Mouse (Mus musculus) embryonic facial prominence, embryonic 10.5 days (tissue): ENCODE data around the gene Cenpe. TPM values are rescaled to one million over a fixed set of nuclear protein-coding genes. Genes with fewer than 3 reads are reported as not detected.
"Not testable (repeated sequence)": the region's sequence is repeated elsewhere in the genome, so short reads cannot be mapped to it uniquely, and the experiment has no call there.

ENCODE experiments used
- DNase-seq: peaks from one replicate; pipeline ENCODE4 v3.0.0-alpha.2; 2017; ENCODE audit warnings: low spot score
- H3K27ac ChIP-seq: fragments of 300-500 bp; sonication (generic); replicated peaks from 2 replicates; pipeline ENCODE4 v1.5.1; 2016; ENCODE audit warnings: mild to moderate bottlenecking
- H3K27me3 ChIP-seq: fragments of 300-500 bp; sonication (generic); replicated peaks from 2 replicates; pipeline ENCODE4 v1.6.1; 2016; ENCODE audit warnings: low read depth, mild to moderate bottlenecking; ENCODE audit not compliant: poor library complexity, severe bottlenecking
- H3K36me3 ChIP-seq: fragments of 300-500 bp; sonication (generic); replicated peaks from 2 replicates; pipeline ENCODE4 v1.6.1; 2016; ENCODE audit warnings: mild to moderate bottlenecking, moderate library complexity
- H3K4me1 ChIP-seq: fragments of 300-500 bp; sonication (generic); 2 replicates; pipeline ENCODE4 v1.6.1; 2016
- H3K4me3 ChIP-seq: fragments of 300-500 bp; sonication (generic); 2 replicates; pipeline ENCODE4 v1.5.1; 2016; ENCODE audit warnings: mild to moderate bottlenecking, moderate library complexity
- H3K9me3 ChIP-seq: fragments of 300-500 bp; sonication (generic); 2 replicates; pipeline ENCODE4 v1.6.1; 2016; ENCODE audit warnings: mild to moderate bottlenecking
- WGBS: fragments of 180-500 bp; shearing (Covaris S2); methylation state at CpG from one replicate; pipeline ENCODE4 v1.1.7; 2016; 5-methylcytosine and 5-hydroxymethylcytosine counted together
- polyA plus RNA-seq: library from polyadenylated mRNA; unstranded; fragments of >200 nt; fragmentation: Nextera tagmentation; extraction: Ambion mirVana; gene quantifications from 2 replicates; pipeline ENCODE4 v1.2.1, GENCODE M21; 2016

Cenpe gene
- polyA plus RNA-seq = 35.8 and 39.4 TPM in 2 replicates

GRCm38 (mm10) chr3:135211805-135212657, at the start of gene Cenpe:
Gene Cenpe (plus strand): TSS chr3:135212537.
- Histone ChIP-seq H3K27ac (peak within 1 kb of the TSS; percentile 95), H3K36me3 (peaks cover 23% of the 10 kb centered on the region), H3K4me1 (peaks cover 20% of the 10 kb centered on the region), H3K9me3 (no peaks in the 10 kb centered on the region), H3K4me3 (peak within 1 kb of the TSS; percentile 87), H3K27me3 (no peaks in the 10 kb centered on the region)
- peak; percentile 95 for DNase-seq
- WGBS = 7% methylated on average over 29 of the region's 29 CpGs

- WGBS = 39% methylated on average over 3 of the region's 3 CpGs
- H3K27me3 ChIP-seq = no peaks in the 10 kb centered on the region
- DNase-seq = no peak
Measured at GRCm38 (mm10) chr3:135171898-135172446, 40.4 kb upstream of the Cenpe start.

GRCm38 (mm10) chr3:135191861-135192260, 20.5 kb upstream of the Cenpe start:
- H3K9me3 ChIP-seq = no peaks in the 10 kb centered on the region
- H3K27ac ChIP-seq = no peak overlapping the region
- no peaks in the 10 kb centered on the region for H3K36me3 ChIP-seq
- WGBS = 84% methylated on average over 6 of the region's 6 CpGs
- H3K27me3 ChIP-seq = no peaks in the 10 kb centered on the region
- DNase-seq = no peak
- H3K4me1 ChIP-seq = no peaks in the 10 kb centered on the region
- H3K4me3 ChIP-seq = no peak overlapping the region

More at GRCm38 (mm10) chr3:135171898-135172446, 40.4 kb upstream of the Cenpe start:
- Histone ChIP-seq H3K4me3 (no peak overlapping the region), H3K36me3 (no peaks in the 10 kb centered on the region), H3K4me1 (peaks cover 3% of the 10 kb centered on the region; the same call in 1 of the 2 replicates), H3K9me3 (no peaks in the 10 kb centered on the region), H3K27ac (no peak overlapping the region)

- H3K27me3 ChIP-seq, H3K4me3 ChIP-seq, H3K9me3 ChIP-seq, DNase-seq, H3K27ac ChIP-seq, H3K36me3 ChIP-seq, H3K4me1 ChIP-seq: not testable (repeated sequence)
- 81% methylated on average over 2 of the region's 2 CpGs for WGBS
Measured at GRCm38 (mm10) chr3:135198051-135198450, 14.3 kb upstream of the Cenpe start.

- DNase-seq = no peak
- Histone ChIP-seq H3K4me1 (no peaks in the 10 kb centered on the region), H3K27me3 (no peaks in the 10 kb centered on the region), H3K4me3 (no peak overlapping the region), H3K36me3 (no peaks in the 10 kb centered on the region), H3K9me3 (no peaks in the 10 kb centered on the region), H3K27ac (no peak overlapping the region)
- 86% methylated on average over 17 of the region's 17 CpGs for WGBS
Measured at GRCm38 (mm10) chr3:135200409-135201303, 11.7 kb upstream of the Cenpe start.

- peaks cover under 1% of the 10 kb centered on the region for H3K4me1 ChIP-seq
- WGBS = 49% methylated on average over 4 of the region's 4 CpGs
- H3K27me3 ChIP-seq = no peaks in the 10 kb centered on the region
- H3K36me3 ChIP-seq = no peaks in the 10 kb centered on the region
- peak; percentile 33 for DNase-seq
- no peak overlapping the region for H3K4me3 ChIP-seq
- H3K9me3 ChIP-seq = no peaks in the 10 kb centered on the region
- no peak overlapping the region for H3K27ac ChIP-seq
Measured at GRCm38 (mm10) chr3:135206621-135207020, 5.7 kb upstream of the Cenpe start.

GRCm38 (mm10) chr3:135212658-135213350, 467 bp downstream of the Cenpe start:
- under 1% methylated on average over 26 of the region's 26 CpGs for WGBS
- H3K27ac ChIP-seq = peak overlapping the region; percentile 95
- peaks cover 20% of the 10 kb centered on the region for H3K4me1 ChIP-seq
- peaks cover 30% of the 10 kb centered on the region for H3K36me3 ChIP-seq
- H3K27me3 ChIP-seq = no peaks in the 10 kb centered on the region
- no peaks in the 10 kb centered on the region for H3K9me3 ChIP-seq
- no peak for DNase-seq
- peak overlapping the region; percentile 87 for H3K4me3 ChIP-seq

GRCm38 (mm10) chr3:135232058-135232457, 19.7 kb downstream of the Cenpe start:
- Histone ChIP-seq H3K27ac (no peak overlapping the region), H3K27me3 (no peaks in the 10 kb centered on the region), H3K9me3 (no peaks in the 10 kb centered on the region), H3K4me3 (no peak overlapping the region), H3K4me1 (no peaks in the 10 kb centered on the region), H3K36me3 (peaks cover 86% of the 10 kb centered on the region)
- 82% methylated on average over 3 of the region's 3 CpGs for WGBS
- DNase-seq = no peak

GRCm38 (mm10) chr3:135232462-135232861, 20.1 kb downstream of the Cenpe start:
- Histone ChIP-seq H3K4me3 (no peak overlapping the region), H3K4me1 (no peaks in the 10 kb centered on the region), H3K36me3 (peaks cover 90% of the 10 kb centered on the region), H3K27ac (no peak overlapping the region), H3K9me3 (no peaks in the 10 kb centered on the region), H3K27me3 (no peaks in the 10 kb centered on the region)
- WGBS = 91% methylated on average over 3 of the region's 3 CpGs
- no peak for DNase-seq

GRCm38 (mm10) chr3:135245733-135246132, 33.4 kb downstream of the Cenpe start:
- H3K4me1 ChIP-seq = no peaks in the 10 kb centered on the region
- peaks cover 100% of the 10 kb centered on the region for H3K36me3 ChIP-seq
- no peak overlapping the region for H3K4me3 ChIP-seq
- no peaks in the 10 kb centered on the region for H3K27me3 ChIP-seq
- DNase-seq = no peak
- no peak overlapping the region for H3K27ac ChIP-seq
- H3K9me3 ChIP-seq = no peaks in the 10 kb centered on the region

- H3K4me1 ChIP-seq = no peaks in the 10 kb centered on the region
- H3K4me3 ChIP-seq = no peak overlapping the region
- no peak overlapping the region for H3K27ac ChIP-seq
- DNase-seq = no peak
- peaks cover 100% of the 10 kb centered on the region for H3K36me3 ChIP-seq
- WGBS = 97% methylated on average over 6 of the region's 6 CpGs
- no peaks in the 10 kb centered on the region for H3K9me3 ChIP-seq
- H3K27me3 ChIP-seq = no peaks in the 10 kb centered on the region
Measured at GRCm38 (mm10) chr3:135246828-135247227, 34.5 kb downstream of the Cenpe start.

GRCm38 (mm10) chr3:135249104-135249503, 36.8 kb downstream of the Cenpe start:
- no peaks in the 10 kb centered on the region for H3K4me1 ChIP-seq
- WGBS = 84% methylated on average over 6 of the region's 6 CpGs
- H3K27ac ChIP-seq = no peak overlapping the region
- H3K4me3 ChIP-seq = no peak overlapping the region
- no peaks in the 10 kb centered on the region for H3K27me3 ChIP-seq
- DNase-seq = peak; percentile 29
- H3K9me3 ChIP-seq = no peaks in the 10 kb centered on the region
- H3K36me3 ChIP-seq = peaks cover 96% of the 10 kb centered on the region
